Mouse (Mus musculus) lung, adult 2 months (tissue): ENCODE data around the gene Naif1.

ENCODE experiments used
- CTCF ChIP-seq: fragments of 200-500 bp; IDR thresholded peaks from 2 replicates; pipeline ENCODE4 v1.5.1; 2011; ENCODE audit warnings: mild to moderate bottlenecking, low read length, control low read depth; ENCODE audit not compliant: insufficient read depth
- POLR2A ChIP-seq: fragments of 200-500 bp; IDR thresholded peaks from 2 replicates; pipeline ENCODE4 v1.6.1; 2011; ENCODE audit warnings: low read depth, mild to moderate bottlenecking, control low read depth, low read length, borderline replicate concordance; ENCODE audit errors: extremely low read depth

DNA sequence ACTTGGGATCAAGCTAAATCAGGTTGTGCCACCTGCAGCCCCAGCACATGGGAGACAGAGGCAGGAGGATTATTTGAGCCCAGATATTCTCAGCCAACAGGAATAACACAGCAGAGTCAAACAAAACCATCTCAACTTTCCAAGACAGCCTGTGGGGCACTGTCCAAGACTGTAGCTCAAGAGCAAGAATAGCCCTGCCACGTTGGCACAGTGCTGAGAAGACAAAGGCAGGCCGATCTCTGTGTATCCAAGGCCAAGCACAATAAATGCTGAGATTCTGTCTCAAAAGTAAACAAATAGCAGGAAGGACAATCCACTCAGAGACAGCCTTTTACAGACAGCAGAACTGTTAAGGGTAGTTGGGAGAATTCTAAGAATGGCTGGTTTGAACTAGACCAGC is 10.1 kb upstream of the Naif1 start:
- no peak for TF ChIP-seq CTCF
- no peak for TF ChIP-seq POLR2A
